Mouse (Mus musculus) T-helper 17 cell (primary cell): ENCODE results near the gene Tk1.

Experiments
- in situ Hi-C, 2 experiments: fragments of 300-600 bp; cut with MboI, MseI; formaldehyde crosslinking; loops; 1 replicate in 1 of 2; 2 replicates in 1 of 2; pipeline ENCODE4 v1.15.1; 2025; ENCODE audit warnings: high pct_unique_total_duplicates in 2 of 2

Gene Tk1

DNA sequence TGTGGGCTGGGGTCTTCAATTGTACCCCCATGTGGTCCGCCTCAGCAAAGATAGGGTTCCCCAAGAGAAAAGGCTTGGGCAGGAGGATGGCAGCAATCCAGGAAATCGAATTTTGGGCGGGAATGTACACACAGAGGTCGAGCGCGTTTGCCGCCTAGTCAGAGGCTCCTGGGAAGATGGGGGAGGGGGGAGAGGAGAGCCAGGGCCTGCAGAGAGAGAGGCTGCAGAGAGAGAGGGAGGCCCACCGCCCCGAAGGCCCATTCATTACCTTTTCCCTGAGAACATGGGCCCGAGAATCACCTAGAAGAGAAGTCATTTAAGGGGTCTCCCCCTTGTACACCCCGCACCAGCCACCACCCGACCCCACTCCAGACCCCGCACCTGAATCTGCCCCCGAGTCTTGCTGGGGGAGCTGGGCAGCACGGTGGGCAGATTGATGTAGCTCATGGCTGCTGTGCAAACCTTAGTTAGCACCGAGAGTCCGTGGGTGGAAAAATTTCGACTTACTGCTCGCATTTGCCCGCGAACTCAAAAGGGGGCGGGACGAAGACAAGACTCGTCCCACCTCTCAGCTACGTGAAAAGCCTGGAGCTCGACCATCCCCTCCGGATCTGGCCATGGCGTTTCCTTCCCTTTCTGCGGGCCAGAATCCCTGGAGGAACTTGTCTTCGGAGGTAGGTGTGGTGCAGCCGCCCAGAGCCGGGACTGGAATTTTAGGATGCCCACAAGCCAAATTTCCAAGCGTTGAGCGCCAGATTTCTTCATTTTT, at the start of gene Tk1, which contains the start of gene Afmid:
Tk1 (minus strand) TSS at position 760 of the 769 bp plus-strand sequence.
Afmid (plus strand) TSS at position 592 of the 769 bp plus-strand sequence.
- in situ Hi-C loops, result no loop called here

DNA sequence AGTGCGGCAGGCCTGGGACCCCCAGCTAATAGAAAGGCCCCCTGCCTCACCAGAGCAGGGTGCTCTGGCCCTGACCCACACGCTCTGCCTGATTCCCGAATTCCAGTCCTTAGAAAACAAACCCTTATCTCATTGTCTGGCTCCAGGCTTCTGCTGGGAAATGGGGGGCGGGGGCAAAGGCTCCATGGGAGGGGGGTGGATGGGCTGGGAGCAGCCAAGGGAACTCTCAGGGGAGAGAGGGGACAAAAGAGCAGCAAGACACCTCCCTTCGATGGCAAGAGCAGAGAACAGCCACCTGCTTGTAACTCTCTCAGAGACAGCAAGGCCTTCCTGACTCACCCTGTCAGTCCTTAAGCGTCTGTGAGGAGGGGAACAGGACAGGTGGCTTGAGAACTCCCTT, 49.8 kb upstream of the Tk1 start:
- in situ Hi-C loops, result no loop called here

GRCm38 (mm10) chr11:117874419-117874818, 48.5 kb upstream of the Tk1 start:
- in situ Hi-C loops, result loop anchor here (5.0 kb wide), 2 partner anchors 93 to 213 kb away; no protein-coding TSS in a partner anchor

DNA sequence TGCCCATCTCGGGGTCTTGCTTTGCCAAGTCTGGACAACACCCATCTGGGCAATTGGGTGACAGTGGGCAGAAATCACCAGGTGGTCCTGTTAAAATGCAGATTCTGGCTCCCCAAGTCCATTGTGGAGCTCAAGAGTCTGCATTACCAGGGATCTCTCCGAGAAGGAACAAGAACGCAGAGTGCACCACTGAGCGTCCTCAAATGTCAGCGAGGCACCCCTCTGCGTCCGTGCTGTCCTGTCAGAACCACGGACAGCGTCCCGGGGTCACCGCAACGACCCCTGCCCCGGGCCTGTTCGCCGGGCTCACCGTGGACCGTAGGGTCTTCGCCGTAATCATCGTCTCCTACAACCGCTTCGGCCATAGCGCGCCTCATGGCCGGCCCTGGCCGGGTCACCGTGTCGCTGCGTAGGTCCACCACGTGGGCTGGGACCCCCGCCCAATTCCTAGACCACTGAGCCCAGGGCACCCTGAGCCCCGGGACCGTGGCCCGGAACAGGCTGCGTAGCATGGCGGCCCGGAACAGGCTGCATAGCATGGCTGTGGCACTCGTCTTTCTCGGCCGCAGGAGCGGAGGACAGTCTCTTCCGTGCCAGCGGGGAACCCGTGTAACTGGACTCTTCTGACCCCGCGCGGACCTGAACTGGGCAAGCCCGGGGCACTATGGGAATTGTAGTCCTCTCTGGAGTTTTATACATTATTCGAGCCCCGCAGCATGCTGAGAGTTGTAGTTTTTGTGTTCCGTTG, 47.1 kb upstream of the Tk1 start, which contains the start of gene Tha1:
Tha1 (minus strand) TSS at position 621 of the 748 bp plus-strand sequence.
- in situ Hi-C loops, result loop anchor here (5.0 kb wide), 2 partner anchors 94 to 214 kb away; no protein-coding TSS in a partner anchor

GRCm38 (mm10) chr11:117871911-117872584, 46.2 kb upstream of the Tk1 start:
- in situ Hi-C loops, result loop anchor here (5.0 kb wide), 2 partner anchors 95 to 215 kb away; no protein-coding TSS in a partner anchor

- in situ Hi-C loops, result loop anchor here (5.0 kb wide), 2 partner anchors 96 to 216 kb away; no protein-coding TSS in a partner anchor
Measured at GRCm38 (mm10) chr11:117871376-117871775, 45.5 kb upstream of the Tk1 start.

GRCm38 (mm10) chr11:117870688-117871365, 44.9 kb upstream of the Tk1 start:
- in situ Hi-C loops, result loop anchor here (5.0 kb wide), 2 partner anchors 96 to 216 kb away; no protein-coding TSS in a partner anchor

DNA sequence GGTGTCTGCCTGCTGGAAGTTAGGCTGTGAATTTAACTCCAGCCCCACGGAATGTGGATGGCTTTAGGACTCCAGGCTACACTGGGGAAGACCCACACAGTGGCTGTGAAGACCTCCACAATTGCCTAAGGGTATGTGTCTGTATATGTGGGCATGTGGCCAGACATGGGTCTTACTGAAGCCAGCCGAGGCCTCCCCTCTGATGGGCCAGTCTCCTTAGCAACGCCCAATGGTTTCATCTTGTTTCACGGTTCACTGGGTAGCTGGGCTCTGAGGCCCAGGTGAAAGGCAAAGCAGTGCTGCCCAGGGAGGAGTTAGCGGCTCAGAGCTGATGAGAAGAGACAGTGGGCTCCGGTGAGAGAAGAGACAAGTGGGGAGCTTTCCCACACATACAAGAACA, 40.1 kb upstream of the Tk1 start:
- in situ Hi-C loops, result loop anchor here in 1 of 2 experiments (5.0 kb wide), 1 partner anchor 156 kb away; no protein-coding TSS in a partner anchor

DNA sequence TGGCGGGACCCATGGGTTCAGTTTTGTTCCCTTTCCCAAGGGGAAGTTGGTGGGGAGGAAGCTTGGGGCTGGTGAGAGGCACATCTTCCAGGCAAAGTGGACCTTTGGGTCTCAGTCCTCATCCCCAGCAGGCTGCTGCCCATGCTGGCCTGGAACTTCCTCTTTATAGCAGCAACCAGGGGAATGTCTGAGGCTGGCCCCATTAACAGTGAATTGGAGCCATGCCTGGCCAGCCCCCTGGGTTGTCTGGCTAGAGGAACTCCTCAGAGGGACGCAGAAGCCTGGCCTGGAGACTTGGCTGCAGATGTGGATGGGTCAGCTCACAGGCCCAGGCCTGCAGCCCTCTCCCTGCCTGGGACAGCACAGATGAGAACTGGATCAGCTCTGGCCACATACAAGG, 38.9 kb upstream of the Tk1 start:
- in situ Hi-C loops, result loop anchor here in 1 of 2 experiments (5.0 kb wide), 1 partner anchor 157 kb away; no protein-coding TSS in a partner anchor

- in situ Hi-C loops, result no loop called here
Measured at GRCm38 (mm10) chr11:117863174-117863856, 37.4 kb upstream of the Tk1 start.

DNA sequence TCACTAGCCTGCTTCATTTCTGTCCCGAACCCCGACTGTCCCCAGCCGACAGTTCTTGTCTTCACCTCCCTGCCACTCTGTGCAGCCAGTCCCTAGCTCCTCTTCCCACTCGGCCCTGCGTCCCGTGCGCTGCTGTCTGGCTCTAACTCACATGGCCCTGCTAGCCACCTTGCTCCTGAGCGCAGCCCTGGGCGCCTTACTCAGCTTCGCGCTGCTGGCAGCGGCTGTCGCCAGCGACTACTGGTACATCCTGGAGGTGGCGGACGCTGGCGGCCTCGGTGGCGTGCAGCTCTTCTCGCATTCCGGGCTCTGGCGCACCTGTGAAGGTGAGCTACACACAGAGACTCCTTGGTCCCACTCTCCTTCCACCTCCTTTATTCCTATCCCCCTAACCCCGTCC, 34.7 kb upstream of the Tk1 start, which contains the start of gene Tmem235:
Tmem235 (plus strand) TSS at position 152 of the 400 bp plus-strand sequence.
- in situ Hi-C loops, result no loop called here

DNA sequence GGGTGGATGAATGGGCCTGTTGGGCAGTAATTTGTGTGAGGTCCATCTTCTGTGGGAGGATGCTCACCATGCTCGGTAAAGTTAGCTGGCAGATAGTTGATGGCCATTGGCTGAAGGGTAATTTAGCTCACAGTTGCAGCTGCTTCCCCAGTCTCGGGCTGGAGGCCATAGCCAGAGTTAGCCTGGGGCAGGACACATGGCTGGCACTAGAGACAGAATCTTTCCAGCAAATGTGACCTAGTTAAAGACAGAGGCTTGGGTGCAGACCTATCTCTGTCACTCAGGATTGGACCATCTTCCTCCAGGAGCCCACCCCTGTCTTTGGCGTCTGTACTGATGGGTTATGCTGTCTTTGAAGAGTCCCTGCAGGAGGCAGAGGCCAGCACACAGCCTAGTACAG, 32.5 kb upstream of the Tk1 start:
- in situ Hi-C loops, result no loop called here

DNA sequence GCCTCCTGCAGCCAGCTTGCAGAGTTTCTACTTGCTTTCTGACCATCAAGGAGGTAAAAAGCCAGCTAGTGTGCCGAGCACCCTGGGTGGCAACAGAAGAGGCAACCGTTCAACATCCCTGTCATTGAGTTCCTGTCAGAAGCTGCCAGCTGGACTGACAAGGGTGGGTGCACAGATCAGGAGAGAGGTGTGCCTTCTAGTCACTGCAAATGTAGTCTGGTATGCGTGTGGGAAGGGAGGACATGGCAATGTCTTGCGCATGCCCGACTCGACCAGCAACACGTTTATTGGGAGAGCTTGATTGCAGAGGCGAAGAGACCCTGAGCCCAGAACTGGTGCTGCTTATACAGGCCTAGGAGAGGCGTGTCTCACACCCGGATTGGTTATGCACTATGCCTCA, 31.6 kb upstream of the Tk1 start:
- in situ Hi-C loops, result no loop called here

DNA sequence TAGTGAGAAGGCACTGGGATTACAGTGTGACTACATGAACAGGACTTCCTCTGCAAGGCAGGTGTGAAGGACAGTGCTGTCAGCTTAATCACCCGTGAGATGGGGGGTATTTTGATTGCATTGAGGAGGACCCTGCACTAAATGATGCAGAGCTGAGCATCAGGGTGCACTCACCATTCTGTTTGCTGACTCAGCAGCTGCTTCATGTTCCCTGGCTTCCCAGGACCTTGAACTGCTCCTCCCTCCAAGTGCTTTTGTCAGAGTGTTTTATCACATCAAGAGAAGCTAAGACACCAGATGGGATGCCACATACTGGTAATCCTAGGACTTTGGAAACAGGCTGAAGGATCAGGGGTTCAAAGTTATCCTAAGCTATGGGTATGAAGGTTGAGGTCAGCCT, 30.1 kb upstream of the Tk1 start:
- in situ Hi-C loops, result no loop called here

DNA sequence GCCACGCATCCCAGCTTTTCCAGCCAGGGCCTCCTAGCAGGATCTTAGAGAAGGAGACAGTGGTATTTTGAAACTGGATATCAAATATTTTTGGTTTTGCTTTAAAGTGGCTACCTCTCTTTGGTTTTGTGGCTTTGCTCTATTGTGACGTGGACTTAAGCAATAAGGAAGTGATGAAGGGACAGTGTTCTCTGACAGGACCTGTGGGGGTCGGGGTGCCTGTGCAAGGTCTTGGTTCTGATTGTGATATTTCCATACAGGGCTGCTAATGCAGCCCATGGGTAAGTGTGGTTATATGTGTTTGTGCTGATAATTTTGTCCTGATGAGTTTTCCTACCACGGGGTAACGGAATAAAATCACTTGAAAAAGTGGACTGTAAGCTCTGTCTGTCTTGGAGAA, 29.5 kb upstream of the Tk1 start:
- in situ Hi-C loops, result no loop called here

GRCm38 (mm10) chr11:117854241-117854640, 28.3 kb upstream of the Tk1 start:
- in situ Hi-C loops, result no loop called here

GRCm38 (mm10) chr11:117852875-117853274, 27.0 kb upstream of the Tk1 start:
- in situ Hi-C loops, result no loop called here

- in situ Hi-C loops, result no loop called here
Measured at GRCm38 (mm10) chr11:117848985-117849671, 23.2 kb upstream of the Tk1 start, which contains the start of gene Birc5. Birc5 (plus strand) TSS chr11:117849251.

GRCm38 (mm10) chr11:117848271-117848984, 22.5 kb upstream of the Tk1 start:
- in situ Hi-C loops, result no loop called here
